Mouse (Mus musculus) MEL (cell line): Measurements from ENCODE around the gene Trem3.

Experiments used
- CHD1 ChIP-seq: IDR thresholded peaks from 2 replicates; pipeline ENCODE4 v1.6.1; 2012; ENCODE audit warnings: low read depth, mild to moderate bottlenecking, inconsistent platforms, low read length, improper control_type of control experiment
- CTCF ChIP-seq, 3 experiments: IDR thresholded peaks in 2 of 3; conservative IDR thresholded peaks in 1 of 3; 2 replicates each; pipeline ENCODE4 v1.5.1; 2011 to 2012; ENCODE audit warnings: low read length in 3 of 3, low read depth in 2 of 3, mild to moderate bottlenecking in 2 of 3, improper control_type of control experiment in 1 of 3, inconsistent platforms in 1 of 3, mixed read lengths in 1 of 3, moderate library complexity in 1 of 3; ENCODE audit not compliant: control insufficient read depth in 1 of 3, insufficient read depth in 1 of 3, poor library complexity in 1 of 3, severe bottlenecking in 1 of 3
- E2F4 ChIP-seq: IDR thresholded peaks from 2 replicates; pipeline ENCODE4 v1.6.1; 2011; ENCODE audit warnings: low read depth, low read length, improper control_type of control experiment, borderline replicate concordance
- EP300 ChIP-seq, 2 experiments: IDR thresholded peaks; 2 replicates each; pipeline ENCODE4 v1.6.1; 2011; ENCODE audit warnings: improper control_type of control experiment in 2 of 2, low read length in 2 of 2, low read depth in 1 of 2, mild to moderate bottlenecking in 1 of 2
- HCFC1 ChIP-seq: IDR thresholded peaks from 2 replicates; pipeline ENCODE4 v1.6.1; 2012; ENCODE audit warnings: low read depth, mild to moderate bottlenecking, inconsistent platforms, low read length, improper control_type of control experiment, moderate library complexity
- MAFK ChIP-seq: IDR thresholded peaks from 2 replicates; pipeline ENCODE4 v1.6.1; 2011; ENCODE audit warnings: low read depth, mild to moderate bottlenecking, low read length, improper control_type of control experiment, borderline replicate concordance
- NELFE ChIP-seq: IDR thresholded peaks from 2 replicates; pipeline ENCODE4 v1.6.1; 2011; ENCODE audit warnings: low read depth, low read length, improper control_type of control experiment
- POLR2A ChIP-seq, 2 experiments: IDR thresholded peaks; 2 replicates each; pipeline ENCODE4 v1.6.1; 2011 to 2012; ENCODE audit warnings: low read length in 2 of 2, mild to moderate bottlenecking in 2 of 2, control low read depth in 1 of 2, improper control_type of control experiment in 1 of 2, low read depth in 1 of 2, moderate library complexity in 1 of 2; ENCODE audit not compliant: control insufficient read depth in 1 of 2, insufficient read depth in 1 of 2, poor library complexity in 1 of 2
- RCOR1 ChIP-seq: IDR thresholded peaks from 2 replicates; pipeline ENCODE4 v1.6.1; 2012; ENCODE audit warnings: low read depth, mild to moderate bottlenecking, inconsistent platforms, low read length, improper control_type of control experiment
- SMC3 ChIP-seq: IDR thresholded peaks from 2 replicates; pipeline ENCODE4 v1.6.1; 2011; ENCODE audit warnings: low read depth, low read length, improper control_type of control experiment
- TBP ChIP-seq: IDR thresholded peaks from 2 replicates; pipeline ENCODE4 v1.8.0; 2011; ENCODE audit warnings: low read depth, low read length, improper control_type of control experiment
- USF1 ChIP-seq: IDR thresholded peaks from 2 replicates; pipeline ENCODE4 v1.6.1; 2014; ENCODE audit warnings: low read depth, mild to moderate bottlenecking, inconsistent platforms, low read length, improper control_type of control experiment, moderate library complexity

- no peak for TF ChIP-seq CTCF (IDR thresholded peaks at IDR 0.05 in 2 of 3, conservative IDR thresholded peaks at IDR 0.05 in 1 of 3; ENCODE audit: control insufficient read depth in 1 of 3, insufficient read depth in 1 of 3, low read depth in 2 of 3, low read length in 3 of 3, poor library complexity in 1 of 3, severe bottlenecking in 1 of 3)
- no peak for TF ChIP-seq HCFC1
- no peak for TF ChIP-seq SMC3
- no peak for TF ChIP-seq TBP
- TF ChIP-seq CHD1, result no peak
- no peak for TF ChIP-seq MAFK
- TF ChIP-seq POLR2A (IDR thresholded peaks at IDR 0.05; ENCODE audit: control insufficient read depth in 1 of 2, insufficient read depth in 1 of 2, low read depth in 1 of 2, low read length in 2 of 2, poor library complexity in 1 of 2), result no peak
- no peak for TF ChIP-seq USF1
- no peak for TF ChIP-seq NELFE
- TF ChIP-seq EP300 (IDR thresholded peaks at IDR 0.05; ENCODE audit: low read depth in 1 of 2, low read length in 2 of 2), result no peak
- no peak for TF ChIP-seq RCOR1
- TF ChIP-seq E2F4, result no peak
Measured at GRCm38 (mm10) chr17:48247221-48247928, at the start of gene Trem3.
